Mouse (Mus musculus) embryo, embryonic 10 days (tissue): ENCODE data around the gene Pnkp.

Source experiments
- DNase-seq: peaks from one replicate; pipeline ENCODE4 v3.0.0-alpha.2; 2015; ENCODE audit warnings: low spot score

Pnkp gene

DNA sequence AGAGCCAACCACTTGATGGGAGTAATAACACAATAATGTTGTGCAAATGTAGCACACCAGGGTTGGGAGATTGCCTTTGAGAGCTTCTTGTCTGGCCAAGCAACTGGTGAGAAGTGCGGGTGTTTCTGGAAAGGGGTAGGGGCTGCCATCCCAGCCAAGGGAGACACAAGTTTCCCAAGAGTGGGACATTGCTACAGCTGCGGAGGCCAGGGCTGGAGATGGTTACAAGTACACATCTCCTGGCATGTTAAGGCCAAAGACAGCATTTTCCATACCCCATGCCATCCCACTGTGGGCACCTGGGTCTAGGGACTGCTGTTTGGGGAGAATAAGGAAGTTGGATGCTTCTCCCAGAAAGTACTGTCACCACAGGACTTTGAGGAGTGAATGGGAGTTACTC lies 3.9 kb upstream of the Pnkp start:
- DNase-seq = no peak

DNA sequence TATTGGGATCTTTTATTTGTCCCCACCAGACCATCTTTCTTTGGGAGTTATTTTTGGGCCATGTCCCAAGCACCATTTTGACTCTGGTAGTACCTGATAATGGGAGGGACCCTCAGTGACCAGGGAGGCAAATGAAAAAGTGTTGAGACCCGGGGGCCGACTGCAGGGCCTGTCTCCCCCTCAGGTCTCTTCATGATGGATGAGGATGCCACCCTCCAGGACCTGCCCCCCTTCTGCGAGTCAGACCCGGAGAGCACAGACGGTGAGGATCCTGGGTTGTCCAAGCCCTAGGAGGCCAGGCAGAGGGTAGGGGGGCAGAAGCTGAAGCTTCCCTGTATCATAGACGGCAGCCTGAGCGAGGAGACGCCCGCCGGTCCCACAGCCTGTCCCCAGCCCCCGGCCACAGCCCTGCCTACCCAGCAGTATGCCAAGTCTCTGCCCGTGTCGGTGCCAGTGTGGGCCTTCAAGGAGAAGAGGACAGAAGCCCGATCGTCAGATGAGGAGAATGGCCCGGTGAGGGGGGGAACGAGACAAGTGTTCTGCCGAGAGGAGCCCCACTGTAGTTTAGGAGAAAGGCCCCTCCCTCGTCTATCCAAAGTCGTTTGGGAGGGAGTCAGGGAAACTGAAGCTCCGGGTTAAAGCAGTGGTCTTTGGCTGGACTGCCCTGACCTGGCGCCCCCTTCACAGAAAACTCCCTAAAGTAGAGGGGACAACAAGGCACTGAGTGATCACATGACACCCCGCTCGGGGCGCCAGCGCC lies 3.2 kb upstream of the Pnkp start:
- no peak for DNase-seq

DNA sequence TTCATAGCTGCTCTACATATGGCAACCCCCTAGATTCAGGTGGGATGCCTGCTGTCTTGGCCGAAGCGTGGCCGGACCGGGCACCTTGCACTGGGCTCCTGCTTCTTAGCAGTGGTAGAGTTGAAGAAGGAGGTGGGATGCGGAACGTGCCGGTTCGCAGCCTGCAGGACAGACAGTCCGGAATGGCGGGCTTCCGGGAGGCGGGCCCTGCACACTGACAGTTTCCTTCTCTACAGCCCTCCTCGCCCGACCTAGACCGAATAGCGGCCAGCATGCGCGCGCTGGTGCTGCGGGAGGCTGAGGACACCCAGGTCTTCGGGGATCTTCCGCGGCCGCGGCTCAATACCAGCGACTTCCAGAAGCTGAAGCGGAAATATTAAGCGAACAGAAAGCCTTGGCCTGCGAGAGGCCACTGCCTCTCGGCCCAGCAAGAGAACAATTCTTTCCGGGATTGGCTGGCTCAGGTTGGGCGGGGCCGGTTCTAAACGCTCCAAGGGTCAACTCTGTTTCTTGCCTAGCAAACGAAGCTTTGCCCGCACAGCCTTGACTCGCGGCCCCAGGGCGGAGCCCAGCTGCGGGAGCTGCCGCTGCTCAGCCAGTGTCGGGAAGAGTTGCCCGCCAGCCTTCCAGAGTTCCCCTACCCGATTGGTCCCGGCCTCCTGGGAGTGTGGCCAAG lies 2.4 kb upstream of the Pnkp start:
- peak; percentile 83 for DNase-seq

DNA sequence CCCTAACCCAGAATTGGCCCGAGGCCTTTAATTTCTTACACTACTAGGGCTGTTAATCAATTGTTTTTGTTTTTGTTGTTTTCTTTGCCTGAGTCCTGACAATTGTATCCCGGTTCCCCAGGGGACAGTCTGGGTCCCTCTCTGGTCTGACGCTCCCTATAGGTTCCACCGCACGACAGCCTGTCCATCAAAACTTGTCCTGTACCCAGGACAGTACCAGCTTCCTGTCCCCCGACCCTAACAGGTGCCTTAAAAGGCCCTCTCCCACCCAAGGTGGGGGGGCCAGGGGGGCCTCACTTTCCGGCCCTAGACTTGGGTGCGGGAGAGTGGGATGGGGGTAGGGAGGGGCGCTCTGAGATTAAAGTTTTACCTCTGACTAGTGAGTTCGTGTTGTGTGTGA lies 1.9 kb upstream of the Pnkp start:
- no peak for DNase-seq

DNA sequence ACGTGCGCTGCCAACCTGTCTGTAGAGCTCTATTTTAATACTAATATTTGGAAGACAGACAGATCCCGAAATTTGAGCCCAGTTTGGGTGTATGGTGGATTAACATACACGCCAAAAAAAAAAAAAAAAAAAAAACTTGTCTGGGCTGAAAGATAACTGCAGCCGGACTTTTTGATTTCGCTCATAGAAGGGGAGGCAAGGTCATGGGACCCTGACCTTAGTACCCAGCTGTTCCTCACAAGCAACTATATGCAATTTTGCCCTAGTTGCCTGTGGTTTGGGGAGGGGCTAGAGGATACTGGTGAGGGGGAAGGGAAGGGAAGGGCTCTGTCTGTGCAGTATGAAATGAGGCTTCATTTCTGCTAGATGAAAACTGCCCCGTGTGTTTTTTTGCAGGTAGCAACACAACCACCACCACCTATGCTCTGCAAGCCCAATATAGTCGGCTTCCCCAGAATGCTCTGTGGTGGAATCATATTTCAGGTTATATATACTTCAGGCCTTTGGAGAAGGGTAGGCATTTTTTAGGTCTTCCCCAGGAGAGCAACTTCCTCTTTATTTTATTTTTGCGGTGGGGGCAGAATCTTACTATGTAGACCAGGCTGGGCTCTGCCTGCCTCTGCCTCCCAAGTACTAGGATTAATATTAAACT lies 548 bp upstream of the Pnkp start:
- no peak for DNase-seq

DNA sequence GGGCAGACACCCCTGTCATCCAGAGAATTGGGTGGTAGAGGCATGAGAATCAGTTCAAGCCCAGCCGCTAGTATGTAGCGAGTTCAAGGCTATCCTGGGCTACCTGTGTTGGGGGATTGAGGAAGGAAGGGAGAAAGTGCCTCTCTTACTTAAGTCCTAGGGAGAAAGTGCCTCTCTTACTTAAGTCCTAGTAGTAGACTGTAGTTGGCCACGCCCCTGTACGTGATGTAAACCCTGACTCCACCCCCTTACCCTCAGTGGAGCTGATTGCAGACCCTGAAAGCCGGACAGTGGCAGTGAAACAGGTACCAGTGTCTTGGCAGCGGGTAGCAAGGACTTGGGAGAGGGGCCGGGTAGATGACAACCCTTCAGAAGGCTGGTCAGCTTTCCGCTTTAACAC lies 966 bp downstream of the Pnkp start:
- DNase-seq = peak; percentile 68

DNA sequence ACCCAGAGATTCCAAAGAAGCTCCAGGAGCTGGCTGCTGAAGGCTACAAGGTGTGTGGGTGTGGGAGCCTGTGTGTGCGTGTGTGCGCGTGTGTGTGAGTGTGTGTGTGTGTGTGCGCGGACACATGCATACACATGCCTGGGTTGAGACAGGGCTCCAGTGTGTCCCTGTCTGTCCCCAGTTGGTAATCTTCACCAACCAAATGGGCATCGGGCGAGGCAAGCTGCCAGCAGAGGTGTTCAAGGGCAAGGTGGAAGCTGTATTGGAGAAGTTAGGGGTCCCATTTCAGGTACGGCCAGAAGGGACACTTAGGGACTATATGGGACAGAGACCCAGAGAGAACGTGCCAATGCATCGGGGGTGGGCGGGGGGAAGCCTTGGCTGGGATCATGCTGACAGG lies 3.0 kb downstream of the Pnkp start:
- DNase-seq = no peak

DNA sequence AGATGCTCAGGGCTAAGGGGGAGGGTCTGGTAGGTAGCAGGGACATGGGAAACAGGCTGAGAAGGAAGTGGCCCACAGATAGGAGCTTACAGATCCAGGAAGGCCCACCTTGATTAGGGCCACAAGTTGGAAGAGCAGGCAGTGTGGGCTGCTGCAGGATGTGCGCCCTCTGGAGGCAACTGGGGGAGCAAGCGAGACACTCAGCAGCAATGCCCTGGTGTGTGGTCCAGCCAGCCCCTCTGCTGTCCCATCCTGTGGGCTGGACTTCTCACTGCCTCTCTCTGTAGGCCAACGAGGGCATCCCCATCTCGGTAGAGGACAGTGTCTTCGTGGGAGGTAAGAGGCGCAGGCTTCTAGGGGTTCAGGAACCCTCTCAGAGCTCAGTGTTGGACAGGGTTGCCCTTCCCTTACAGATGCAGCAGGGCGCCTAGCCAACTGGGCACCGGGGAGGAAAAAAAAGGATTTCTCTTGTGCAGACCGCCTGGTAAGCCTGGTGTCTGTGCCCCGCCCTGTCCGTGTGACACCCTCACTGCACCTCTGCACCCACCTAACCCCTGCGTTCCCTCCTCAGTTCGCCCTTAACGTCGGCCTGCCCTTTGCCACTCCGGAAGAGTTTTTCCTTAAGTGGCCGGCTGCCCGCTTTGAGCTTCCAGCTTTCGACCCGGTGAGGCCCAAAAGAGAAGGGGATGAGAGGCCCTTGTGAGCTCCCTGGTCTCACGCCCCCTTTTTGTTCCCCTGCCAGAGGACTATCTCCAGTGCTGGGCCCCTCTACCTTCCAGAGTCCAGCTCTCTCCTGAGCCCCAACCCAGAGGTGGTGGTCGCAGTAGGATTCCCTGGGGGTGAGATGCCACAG lies 3.9 kb downstream of the Pnkp start:
- DNase-seq = peak; percentile 91

DNA sequence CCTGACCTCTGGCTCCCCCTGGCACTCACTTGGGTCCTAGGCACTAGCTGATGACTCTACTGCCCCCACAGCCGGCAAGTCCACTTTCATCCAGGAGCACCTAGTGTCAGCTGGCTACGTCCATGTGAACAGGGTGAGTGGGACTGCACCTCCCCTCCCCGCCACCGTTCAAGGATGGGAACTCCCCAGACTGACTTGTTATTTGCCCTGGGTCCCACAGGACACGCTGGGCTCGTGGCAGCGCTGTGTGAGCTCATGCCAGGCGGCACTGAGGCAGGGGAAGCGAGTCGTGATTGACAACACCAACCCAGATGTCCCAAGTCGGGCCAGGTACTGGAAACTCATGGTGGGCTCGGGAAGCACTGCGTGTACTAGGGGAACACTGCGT lies 4.5 kb downstream of the Pnkp start:
- DNase-seq = no peak

DNA sequence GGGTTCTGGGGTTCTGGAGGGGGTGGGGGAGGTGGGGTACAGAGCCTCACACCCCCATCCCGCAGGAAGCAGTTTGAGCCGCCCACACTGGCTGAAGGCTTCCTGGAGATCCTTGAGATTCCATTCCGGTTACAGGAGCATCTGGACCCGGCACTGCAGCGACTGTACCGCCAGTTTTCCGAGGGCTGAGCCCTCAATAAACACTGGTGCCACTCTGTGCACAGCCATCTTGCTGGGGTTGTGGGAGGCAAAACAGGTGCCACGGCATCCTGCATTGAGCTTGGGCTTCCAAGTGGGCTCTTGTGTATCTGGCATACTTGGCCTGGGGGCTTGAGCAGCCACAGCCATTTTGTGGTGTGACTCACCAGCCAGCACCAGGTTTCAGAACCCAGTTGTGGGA lies 5.5 kb downstream of the Pnkp start:
- no peak for DNase-seq

DNA sequence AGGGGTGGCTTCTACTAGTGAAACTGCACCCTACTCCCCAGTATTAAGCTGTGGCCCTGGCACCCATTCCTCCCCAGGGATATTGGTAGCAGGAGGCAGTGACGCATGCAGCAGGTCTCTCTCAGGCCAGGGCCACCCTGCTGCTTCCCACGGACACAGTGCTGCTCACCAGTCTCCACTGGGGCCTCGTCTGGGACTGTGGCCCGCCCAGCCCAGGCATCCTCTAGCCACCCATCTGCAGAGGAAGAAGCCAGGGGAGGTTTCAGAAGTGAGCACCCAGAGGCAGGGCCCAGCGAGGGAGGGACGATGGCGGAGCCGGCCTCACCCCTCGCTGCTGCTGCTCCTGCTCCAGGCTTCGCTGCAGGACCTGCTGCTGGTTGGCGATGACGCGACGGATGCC lies 6.3 kb downstream of the Pnkp start:
- no peak for DNase-seq

DNA sequence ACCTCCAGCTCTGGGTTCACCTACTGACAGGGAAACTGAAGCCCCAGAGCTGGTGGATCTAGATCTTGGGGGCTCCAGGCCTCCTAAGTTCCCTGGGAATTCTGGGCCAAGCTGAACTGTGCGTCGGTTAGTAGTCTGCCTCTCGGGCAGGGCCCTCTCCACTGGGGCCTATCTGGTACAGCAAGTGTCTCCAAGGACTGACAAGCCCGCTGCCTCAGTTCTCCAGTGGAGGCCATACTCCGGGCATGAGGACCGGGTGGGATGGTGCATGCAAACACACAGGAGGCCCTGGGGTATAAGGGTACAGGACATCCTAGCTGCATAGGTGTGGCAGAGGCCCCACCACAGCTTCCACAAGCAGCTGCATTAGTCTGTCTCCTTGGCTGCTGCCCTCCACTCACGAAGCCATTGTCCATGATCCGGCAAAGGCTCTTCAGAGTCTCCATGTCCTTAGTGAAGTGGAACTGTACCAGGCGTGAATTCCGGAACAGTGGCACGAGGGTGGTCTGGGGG lies 7.1 kb downstream of the Pnkp start:
- DNase-seq = no peak

DNA sequence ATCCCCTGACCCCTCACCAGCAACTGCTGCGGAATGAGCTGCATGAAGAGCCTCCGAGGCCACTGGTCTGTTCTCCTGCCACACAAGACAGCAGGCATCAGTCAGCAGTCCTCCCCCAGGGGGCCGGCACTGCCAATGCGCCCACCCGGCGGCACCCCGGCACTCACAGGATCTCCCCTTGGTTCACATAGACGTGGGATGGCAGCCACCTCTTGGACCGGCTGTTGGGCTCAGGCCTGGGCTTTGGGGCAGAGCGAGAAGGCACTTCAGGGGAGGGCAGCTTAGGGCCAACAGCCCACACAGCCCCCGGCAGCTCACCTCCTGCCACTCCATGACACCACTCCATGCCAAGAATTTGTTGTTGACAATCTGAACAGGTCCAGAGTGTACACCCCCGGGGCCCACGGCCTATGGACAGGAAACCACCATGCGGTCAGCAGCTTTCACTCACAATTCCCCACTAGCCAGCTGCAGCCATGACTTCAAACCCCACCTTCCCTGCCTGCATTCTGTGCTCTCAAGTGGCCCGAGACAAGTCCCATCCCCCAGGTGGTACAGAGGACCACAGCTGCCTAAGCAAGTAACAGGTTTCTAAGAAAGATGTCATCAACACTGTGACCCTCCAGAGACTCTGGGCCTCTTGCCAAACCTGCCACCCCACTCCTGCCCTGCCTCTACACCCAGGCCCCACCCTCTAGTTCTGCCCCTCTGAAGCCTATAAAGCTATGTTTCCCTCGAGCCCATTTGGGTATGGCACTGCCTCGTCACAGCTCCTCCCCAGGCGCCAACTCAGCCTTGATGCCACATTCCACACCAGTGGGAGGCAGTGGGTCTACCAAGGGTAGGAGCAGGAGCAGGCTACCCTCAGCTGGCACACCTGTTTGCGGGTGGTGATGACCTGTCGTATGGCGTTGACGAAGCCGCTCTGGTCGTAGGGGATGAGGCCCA lies 7.9 kb downstream of the Pnkp start:
- DNase-seq = no peak

DNA sequence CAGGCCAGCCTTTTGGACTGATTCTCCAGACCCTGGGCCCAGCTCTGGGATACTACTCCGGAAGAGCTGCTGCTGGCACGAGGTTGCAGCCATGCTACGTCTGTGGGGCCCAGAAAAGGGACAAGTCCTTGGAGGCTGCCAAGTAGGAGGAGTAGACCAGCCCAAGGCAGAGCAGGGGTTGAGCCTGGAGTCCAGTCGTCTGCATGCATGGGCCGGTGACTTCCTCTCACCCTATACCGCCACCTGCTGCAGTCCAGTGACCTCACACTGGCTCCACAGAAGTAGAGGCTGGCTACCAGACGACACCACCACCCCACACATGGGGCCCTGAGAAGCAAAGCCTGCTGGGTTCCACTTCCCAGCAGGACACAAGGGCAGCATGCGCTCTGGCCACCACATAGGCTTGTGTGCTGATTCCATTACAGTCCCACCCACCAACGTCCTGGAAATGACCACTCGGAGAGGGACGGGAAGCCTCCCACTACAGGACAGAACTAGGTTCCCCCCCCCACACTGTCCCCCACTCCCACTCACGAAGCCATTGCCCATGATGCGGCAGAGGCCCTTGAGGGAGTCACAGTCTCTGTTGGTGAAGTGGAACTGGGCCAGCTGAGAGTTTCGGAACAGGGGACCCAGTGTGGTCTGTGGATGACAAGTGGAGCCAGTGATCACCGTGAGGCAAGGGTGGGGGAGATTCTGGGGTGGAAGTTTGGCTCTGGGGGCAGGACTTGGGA lies 9.5 kb downstream of the Pnkp start:
- no peak for DNase-seq

DNA sequence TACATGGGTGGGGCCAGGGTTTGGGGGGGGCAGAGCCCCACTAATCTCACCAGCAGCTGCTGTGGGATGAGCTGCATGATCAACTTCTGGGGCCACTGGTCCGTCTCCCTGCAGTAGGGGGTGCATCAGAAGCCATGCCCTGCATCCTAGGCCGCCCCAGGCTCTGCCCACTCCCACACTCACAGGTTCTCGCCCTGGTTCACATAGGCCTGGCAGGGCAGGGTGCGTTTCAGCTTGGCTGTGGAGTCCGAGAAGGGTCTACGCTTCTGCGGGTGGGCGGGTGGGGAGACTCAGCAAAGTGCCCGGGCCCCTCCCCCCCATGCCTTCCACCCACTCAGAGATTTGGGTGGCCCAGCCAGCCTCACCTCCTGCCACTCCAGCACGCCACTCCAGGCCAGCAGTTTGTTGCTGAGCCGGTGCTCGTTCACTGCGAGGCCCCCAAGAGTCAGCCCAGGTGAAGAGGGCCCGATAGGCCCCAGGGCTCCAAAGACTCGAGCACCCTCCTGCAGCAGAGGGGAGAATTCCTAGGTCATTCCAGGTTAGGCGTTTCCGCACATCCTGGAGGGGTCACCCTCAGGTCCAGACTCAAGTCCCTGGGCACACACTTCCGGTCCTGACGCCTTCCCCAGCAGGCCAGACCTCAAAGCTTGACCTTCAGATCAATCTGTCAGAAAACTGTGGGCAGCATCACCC lies 10.2 kb downstream of the Pnkp start:
- DNase-seq = no peak

DNA sequence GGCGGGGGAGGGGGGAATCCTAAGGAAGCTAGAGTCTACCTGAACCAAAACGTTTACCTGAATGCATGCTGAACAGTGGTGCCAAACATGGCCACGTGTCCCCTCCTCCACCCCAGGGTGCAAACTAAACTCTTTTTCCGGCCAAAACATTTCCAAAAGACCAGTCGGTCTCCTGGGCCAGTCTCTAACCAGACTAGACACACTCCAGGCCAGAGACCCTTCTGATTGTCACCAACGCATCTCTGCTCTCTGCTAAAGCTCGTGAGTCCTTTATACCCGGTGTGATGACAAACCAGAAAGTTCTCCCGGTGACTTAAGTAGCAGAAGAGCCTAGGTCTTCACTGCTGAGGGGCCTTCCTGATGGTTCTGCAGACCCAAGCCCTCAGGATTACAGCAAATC lies 10.9 kb downstream of the Pnkp start:
- no peak for DNase-seq

DNA sequence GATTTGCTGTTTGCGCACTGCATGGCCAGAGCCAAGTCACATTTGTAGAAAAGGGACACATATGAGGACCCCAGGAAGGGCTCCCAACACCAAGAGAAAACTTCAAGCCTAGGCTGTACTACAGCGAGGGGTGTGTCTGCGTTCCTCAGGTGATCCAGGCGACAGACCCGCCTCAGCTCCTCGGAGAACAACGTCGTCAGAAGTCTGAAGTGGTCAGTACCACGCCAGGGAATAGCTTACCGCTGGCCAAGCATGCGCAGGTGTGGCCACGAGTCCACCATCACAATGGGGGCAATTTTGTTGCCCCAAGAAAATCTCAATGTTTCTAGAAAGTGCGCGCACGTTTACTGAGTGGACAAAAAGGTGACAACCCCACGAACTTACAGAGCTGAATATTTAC lies 11.5 kb downstream of the Pnkp start:
- DNase-seq = peak; percentile 42

DNA sequence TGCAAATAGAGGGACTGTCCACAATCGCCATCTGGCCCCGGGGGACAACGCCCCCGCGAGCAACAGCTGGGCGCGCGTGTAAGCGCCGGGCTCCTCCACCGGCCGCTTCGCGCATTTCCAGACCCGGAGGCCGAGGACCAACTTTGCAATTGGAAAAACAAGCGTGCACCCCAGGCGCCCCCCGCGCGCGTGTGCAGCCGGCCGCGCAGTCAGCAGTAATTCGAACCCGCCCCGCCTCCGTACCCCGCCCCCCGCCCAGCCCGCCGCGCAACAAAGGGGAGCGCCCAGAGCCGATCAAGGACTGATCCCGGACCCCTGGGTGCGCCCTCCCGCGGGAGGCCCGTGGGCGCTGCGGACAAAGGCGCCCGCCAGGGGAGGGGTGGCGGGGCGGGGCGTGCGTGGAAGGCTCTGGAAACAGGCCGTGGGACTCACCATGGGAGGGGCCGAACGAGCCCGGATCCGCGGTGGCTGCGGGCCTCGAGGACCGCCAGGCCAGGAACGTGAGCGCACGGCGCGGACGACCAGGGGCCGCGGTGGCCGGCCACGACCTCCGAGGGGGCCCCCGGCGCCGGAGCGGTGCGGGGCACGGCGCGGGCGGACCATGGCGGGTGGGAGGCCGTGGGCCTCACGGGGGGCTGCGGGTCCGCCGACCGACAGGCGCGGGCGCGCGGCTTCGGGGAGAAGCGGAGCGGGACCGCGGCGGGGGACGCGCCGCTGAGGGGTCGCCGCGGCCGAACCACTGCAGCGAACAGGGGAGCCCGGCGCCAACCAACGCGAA lies 12.2 kb downstream of the Pnkp start:
- DNase-seq = peak; percentile 66
